Mouse (Mus musculus) kidney, adult 2 months (tissue): ENCODE measurements around the gene Gucy1a1. TPM values are rescaled to one million over a fixed set of nuclear protein-coding genes. Genes with fewer than 3 reads are reported as not detected.

ENCODE experiments used
- DNase-seq: peaks from one replicate; pipeline ENCODE4 v3.0.0; 2021
- H3K27ac ChIP-seq: fragments of 200-500 bp; 2 replicates; pipeline ENCODE4 v1.5.1; 2012; ENCODE audit warnings: low read depth, low read length, control low read depth, inconsistent platforms; ENCODE audit not compliant: insufficient read depth
- H3K27me3 ChIP-seq: fragments of 200-500 bp; replicated peaks from 2 replicates; pipeline ENCODE4 v1.6.1; 2012; ENCODE audit warnings: mild to moderate bottlenecking, moderate library complexity, low read length, inconsistent platforms; ENCODE audit not compliant: control insufficient read depth, insufficient read depth
- H3K36me3 ChIP-seq: fragments of 200-500 bp; 2 replicates; pipeline ENCODE4 v1.6.1; 2012; ENCODE audit warnings: mild to moderate bottlenecking, moderate library complexity, low read length, inconsistent platforms; ENCODE audit not compliant: control insufficient read depth, insufficient read depth
- H3K4me1 ChIP-seq: fragments of 200-500 bp; 2 replicates; pipeline ENCODE4 v1.6.1; 2011; ENCODE audit warnings: low read length; ENCODE audit not compliant: control insufficient read depth, insufficient read depth
- H3K4me3 ChIP-seq: fragments of 200-500 bp; 2 replicates; pipeline ENCODE4 v1.5.1; 2011; ENCODE audit warnings: mild to moderate bottlenecking, low read depth, low read length, control low read depth; ENCODE audit not compliant: insufficient read depth
- CTCF ChIP-seq: fragments of 200-500 bp; conservative IDR thresholded peaks from 2 replicates; pipeline ENCODE4 v1.5.1; 2011; ENCODE audit warnings: low read depth, mild to moderate bottlenecking, control low read depth, low read length, moderate library complexity, mixed read lengths; ENCODE audit not compliant: insufficient read depth, insufficient read length
- POLR2A ChIP-seq: fragments of 200-500 bp; IDR thresholded peaks from one replicate; pipeline ENCODE4 v1.6.1; 2011; ENCODE audit warnings: low read depth, low read length, control low read depth
- WGBS: fragments of 180-500 bp; shearing (Covaris S2); methylation state at CpG from one replicate; pipeline ENCODE4 v1.1.7; 2018; 5-methylcytosine and 5-hydroxymethylcytosine counted together
- polyA plus RNA-seq: library from polyadenylated mRNA; depleted of rRNA; stranded (reverse); fragments of >200 nt; gene quantifications from 2 replicates; pipeline ENCODE4 v1.2.3, GENCODE M21; 2012; rRNA removed

The Gucy1a1 gene
- polyA plus RNA-seq, 1 experiment: 14.8 TPM

DNA sequence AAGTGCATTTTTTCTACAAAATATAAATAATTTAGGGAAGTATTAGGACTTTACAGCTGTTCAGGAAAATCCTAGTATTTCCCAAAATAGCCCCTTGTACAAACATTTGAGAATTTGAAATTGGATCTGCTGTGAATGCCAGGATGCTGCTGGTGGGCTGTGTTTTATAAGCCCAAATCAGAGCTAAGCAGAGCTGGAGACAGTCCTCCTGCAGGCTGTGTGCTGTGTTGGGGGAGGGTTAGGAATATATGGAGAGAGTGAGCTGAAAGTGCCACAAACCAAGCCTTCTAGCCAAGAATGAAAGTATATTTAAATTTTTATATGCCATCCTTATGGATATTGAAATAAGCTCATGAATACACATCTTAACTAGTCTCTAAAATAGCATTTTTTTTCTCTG lies 94.1 kb downstream of the Gucy1a1 start:
- Histone ChIP-seq H3K4me1 (no peaks in the 10 kb centered on the region), H3K27me3 (no peaks in the 10 kb centered on the region), H3K27ac (no peak overlapping the region), H3K4me3 (no peak overlapping the region), H3K36me3 (no peaks in the 10 kb centered on the region)
- TF ChIP-seq POLR2A (no peak), CTCF (no peak)
- no peak for DNase-seq

DNA sequence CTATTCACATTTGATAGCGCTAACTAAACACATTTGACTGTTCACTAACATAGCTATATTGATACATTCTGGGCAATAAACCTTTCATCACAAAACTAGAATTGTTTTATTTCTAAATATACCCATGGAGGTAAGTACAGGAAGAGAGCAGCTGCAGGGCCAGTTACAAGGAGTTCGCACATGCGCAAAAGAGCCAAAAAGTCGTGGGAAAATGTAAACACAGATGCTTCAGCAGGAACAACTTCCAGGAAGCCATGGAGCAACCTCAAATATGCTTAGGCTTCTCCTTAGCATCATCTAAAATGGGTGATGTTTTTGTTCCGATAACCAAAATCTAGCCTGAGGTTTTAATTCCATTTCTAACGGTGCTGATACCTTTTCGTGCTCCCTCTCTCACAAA lies 96.9 kb downstream of the Gucy1a1 start:
- DNase-seq: no peak
- no peak for TF ChIP-seq CTCF
- TF ChIP-seq POLR2A: no peak
- Histone ChIP-seq H3K4me1 (no peaks in the 10 kb centered on the region), H3K27me3 (no peaks in the 10 kb centered on the region), H3K27ac (no peak overlapping the region), H3K36me3 (no peaks in the 10 kb centered on the region), H3K4me3 (no peak overlapping the region)
- 70% methylated on average over 7 of the region's 7 CpGs for WGBS

DNA sequence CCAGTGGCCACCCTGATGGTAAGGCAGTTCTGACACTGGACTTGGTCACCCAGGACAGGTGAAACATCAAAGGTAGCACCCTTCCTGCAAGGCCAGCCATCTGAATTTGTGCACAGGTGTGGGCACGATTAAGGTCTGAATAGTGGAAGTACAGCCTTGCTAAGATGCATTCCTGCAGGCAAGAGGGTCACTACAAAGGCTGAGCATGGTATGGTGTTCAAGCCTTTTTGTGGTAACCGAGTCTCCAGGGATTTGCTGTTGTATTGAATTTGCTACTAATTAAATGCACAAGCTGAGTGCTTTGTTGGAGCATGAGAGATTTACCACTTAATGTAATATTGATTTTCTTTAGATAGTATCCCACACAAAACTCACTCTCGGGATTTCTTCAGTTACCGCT lies 97.5 kb downstream of the Gucy1a1 start:
- WGBS: 73% methylated on average over 4 of the region's 4 CpGs
- Histone ChIP-seq H3K4me1 (no peaks in the 10 kb centered on the region), H3K36me3 (no peaks in the 10 kb centered on the region), H3K4me3 (no peak overlapping the region), H3K27ac (no peak overlapping the region), H3K27me3 (no peaks in the 10 kb centered on the region)
- no peak for TF ChIP-seq CTCF
- TF ChIP-seq POLR2A: no peak
- no peak for DNase-seq

DNA sequence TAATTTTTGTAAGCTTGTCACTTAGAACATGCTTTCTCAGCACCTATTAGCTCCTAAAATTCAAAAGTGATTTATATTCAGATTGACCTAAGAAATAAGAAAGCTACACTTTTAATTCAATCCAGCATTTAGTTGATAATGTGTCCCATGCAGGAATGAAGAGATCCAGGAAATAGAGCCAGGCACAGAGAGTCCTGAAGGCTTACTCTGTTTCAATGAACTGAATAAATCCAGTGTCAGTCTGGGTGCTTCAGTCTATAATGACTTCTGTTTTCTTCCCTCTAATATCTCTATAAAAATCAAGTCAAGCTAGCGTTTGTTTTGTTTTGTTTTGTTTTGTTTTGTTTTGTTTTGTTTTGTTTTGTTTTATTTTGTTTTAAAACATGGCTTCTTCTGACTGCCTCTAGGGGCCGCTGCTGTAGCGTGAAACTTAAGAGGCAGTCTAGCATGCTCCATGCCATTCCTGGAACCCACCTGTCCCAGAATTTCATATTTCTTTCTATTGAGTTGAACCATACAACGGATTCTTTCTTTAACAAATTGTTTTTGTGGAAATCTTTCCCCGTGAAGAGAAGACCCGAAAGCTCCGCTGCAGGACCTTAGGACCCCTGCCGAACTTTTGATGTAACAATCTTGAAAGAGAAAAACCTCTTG lies 98.4 kb downstream of the Gucy1a1 start:
- Histone ChIP-seq H3K27ac (no peak overlapping the region), H3K4me3 (no peak overlapping the region), H3K4me1 (no peaks in the 10 kb centered on the region), H3K27me3 (no peaks in the 10 kb centered on the region), H3K36me3 (no peaks in the 10 kb centered on the region)
- TF ChIP-seq POLR2A: no peak
- TF ChIP-seq CTCF: peak; percentile 68
- peak; percentile 36 for DNase-seq
- 31% methylated on average over 8 of the region's 8 CpGs for WGBS

DNA sequence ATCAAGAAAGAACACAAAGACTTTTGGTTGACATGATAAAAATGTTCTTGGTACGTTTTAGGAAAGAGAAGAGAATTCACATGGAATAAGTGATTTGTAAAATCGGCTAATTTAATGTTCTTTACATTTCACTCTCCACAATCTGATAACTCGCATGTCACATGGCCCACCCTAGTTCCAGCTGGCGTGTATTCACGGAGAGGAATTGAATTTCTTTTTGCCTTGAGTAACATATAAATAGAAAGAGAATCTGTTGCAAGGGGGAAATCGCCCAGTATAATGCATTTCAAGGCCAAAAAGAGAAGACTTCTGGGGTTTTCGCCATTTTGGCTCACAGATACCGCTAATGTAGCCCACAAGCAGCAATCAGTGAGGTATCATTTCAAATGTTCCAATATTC lies 99.5 kb downstream of the Gucy1a1 start:
- 86% methylated on average over 8 of the region's 8 CpGs for WGBS
- H3K4me3 ChIP-seq: no peak overlapping the region
- no peak for TF ChIP-seq CTCF
- TF ChIP-seq POLR2A: no peak
- H3K36me3 ChIP-seq: no peaks in the 10 kb centered on the region
- no peak for DNase-seq
- H3K27me3 ChIP-seq: no peaks in the 10 kb centered on the region
- no peaks in the 10 kb centered on the region for H3K4me1 ChIP-seq
- H3K27ac ChIP-seq: no peak overlapping the region

DNA sequence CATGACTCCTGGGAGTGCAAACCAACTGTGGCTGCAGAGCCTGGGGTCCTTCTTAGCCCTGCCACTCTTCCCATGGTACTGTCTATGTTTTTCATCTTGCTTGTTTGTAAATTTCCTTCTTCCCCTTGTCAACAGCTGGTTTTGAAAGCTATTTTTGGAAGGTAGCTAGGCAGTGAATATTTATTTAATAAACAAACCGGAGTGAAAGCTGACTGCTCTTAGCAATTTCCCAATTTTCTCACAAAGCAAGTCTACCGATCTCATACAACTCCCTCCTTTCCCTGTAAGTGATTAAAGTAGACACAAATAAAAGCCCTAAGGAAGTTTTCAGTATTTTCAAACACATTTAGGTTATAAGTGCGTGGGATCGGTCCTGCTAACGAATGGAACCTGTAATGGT lies 100.7 kb downstream of the Gucy1a1 start:
- no peaks in the 10 kb centered on the region for H3K4me1 ChIP-seq
- 80% methylated on average over 5 of the region's 5 CpGs for WGBS
- no peaks in the 10 kb centered on the region for H3K27me3 ChIP-seq
- no peaks in the 10 kb centered on the region for H3K36me3 ChIP-seq
- no peak for DNase-seq
- TF ChIP-seq CTCF (no peak), POLR2A (no peak)
- H3K27ac ChIP-seq: no peak overlapping the region
- H3K4me3 ChIP-seq: no peak overlapping the region

DNA sequence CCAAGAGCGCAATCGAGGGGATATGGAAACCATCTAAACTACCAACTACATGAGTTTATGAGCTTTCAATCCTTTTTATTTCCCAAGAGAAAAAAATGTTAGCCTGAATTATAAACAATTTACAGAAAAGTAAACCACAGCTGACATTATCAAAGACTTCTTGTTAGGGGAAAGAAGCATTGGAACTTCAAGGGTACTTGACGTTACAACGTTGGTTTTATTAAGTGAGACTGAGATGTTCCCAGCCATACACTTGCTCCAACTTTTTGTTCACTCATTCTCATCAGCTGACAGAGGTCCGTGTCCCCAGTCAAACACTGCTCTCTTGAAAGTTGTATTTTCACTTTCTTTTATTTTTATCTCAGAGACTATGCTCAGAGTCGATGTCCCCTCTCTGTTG lies 101.9 kb downstream of the Gucy1a1 start:
- no peak for DNase-seq
- WGBS: 86% methylated on average over 6 of the region's 6 CpGs
- TF ChIP-seq POLR2A: no peak
- TF ChIP-seq CTCF: no peak
- no peaks in the 10 kb centered on the region for H3K36me3 ChIP-seq
- no peaks in the 10 kb centered on the region for H3K4me1 ChIP-seq
- no peaks in the 10 kb centered on the region for H3K27me3 ChIP-seq
- H3K4me3 ChIP-seq: no peak overlapping the region
- H3K27ac ChIP-seq: no peak overlapping the region

Other genes starting within 250 kb of the Gucy1a1 start
- 11.2 and 13.7 TPM in 2 replicates for gene Ctso, start 213.2 kb downstream of the Gucy1a1 start, polyA plus RNA-seq
- not detected in 2 replicates for gene Tdo2, start 169.6 kb downstream of the Gucy1a1 start, polyA plus RNA-seq
- not detected in 2 replicates for gene Asic5, start 163.5 kb downstream of the Gucy1a1 start, polyA plus RNA-seq
- 5.3 and 6.7 TPM in 2 replicates for gene Gucy1b1, start 71.1 kb downstream of the Gucy1a1 start, polyA plus RNA-seq
- 1.2 TPM in 2 replicates for gene Map9, start 212.3 kb upstream of the Gucy1a1 start, polyA plus RNA-seq